Mouse (Mus musculus) kidney, postnatal 14 days (tissue): Measurements from ENCODE around the gene Ank2.
"Not testable (repeated sequence)": the region's sequence is repeated elsewhere in the genome, so short reads cannot be mapped to it uniquely, and the experiment has no call there.

ENCODE experiments used
- DNase-seq: peaks from one replicate; pipeline ENCODE4 v3.0.0; 2022; ENCODE audit warnings: mixed read lengths

Gene Ank2

DNA sequence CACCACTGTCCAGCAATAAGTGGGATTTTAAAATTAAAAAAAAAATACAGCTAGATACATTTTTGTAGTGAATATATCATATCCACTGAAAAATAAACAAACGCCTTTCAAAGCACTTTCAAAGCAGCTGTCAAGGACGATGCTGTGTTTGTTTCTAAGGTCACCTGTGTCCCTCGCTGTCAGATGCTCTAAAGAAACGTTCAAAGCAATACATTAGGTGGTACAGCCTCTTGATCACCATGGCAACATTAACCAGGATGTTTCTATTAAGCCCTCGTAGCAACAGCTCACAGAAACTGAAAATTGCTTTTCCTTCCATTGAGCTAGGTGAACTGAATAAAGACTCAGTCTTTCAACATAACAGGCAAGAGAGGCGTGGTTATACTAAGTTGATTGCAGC, 17.5 kb downstream of the Ank2 start:
- no peak for DNase-seq

DNA sequence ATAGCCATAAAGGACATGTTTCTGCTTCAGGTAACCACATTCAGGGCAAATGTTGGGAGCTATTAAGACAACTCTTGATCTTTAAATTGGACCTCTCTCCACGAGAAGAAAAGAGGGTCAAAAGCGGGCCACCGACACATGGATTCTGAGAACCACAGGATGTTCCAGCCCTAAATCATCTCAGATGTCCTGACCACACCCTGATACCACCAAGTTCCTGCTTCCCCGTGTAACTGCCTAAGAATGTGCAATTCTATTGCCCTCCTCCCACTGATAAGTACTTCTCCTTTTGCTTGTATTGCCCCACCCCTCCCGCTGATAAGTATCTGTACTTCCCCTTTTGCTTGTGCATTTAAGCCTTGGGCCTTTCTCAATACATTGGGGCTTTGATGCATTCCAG, 18.8 kb downstream of the Ank2 start:
- DNase-seq: not testable (repeated sequence)

DNA sequence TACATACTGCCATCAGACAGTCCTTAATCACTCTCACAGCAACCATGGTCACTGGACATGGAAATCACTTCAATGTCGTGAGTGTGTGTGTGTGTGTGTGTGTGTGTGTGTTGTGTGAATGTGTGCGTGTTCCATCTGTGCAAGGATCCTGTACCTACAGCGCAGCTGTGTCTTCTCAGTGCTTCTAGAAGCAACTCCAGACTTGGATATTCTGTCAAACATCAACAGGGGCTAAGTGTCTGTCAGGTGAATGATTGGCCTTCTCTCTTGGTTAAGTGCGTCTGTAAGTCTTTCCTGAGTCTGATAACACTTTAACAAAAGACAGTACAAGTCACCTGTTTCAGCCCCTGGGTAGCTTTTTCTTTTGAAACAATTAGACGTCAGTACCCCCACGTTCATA, 25.0 kb downstream of the Ank2 start:
- no peak for DNase-seq

DNA sequence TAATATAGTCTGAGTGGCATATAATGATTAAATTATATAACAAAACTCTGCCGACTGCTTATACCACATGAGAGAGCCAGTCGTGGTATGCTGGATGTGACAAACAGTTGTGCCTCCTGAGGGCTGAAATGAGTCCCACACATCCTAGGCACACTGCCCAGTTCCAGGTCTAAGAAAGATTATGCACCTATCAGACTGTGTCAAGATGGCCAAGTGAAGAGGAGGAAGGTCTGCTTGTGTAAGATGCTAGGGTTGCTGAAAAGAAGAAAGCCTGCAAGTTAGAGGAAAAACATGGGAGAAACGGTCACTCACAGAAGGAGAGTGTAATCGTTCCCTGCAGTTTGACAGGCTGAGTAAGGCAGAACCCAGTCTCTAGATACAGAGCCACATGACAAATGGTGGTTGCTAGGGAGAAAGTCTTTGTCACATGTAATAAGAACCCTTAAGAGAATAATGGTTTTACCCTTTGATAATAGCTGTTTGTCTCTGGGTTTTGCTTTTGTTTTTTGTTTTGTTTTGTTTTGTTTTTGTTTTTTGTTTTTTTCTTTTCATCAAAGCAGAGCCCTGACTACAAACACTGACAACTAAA, 29.9 kb downstream of the Ank2 start:
- no peak for DNase-seq

DNA sequence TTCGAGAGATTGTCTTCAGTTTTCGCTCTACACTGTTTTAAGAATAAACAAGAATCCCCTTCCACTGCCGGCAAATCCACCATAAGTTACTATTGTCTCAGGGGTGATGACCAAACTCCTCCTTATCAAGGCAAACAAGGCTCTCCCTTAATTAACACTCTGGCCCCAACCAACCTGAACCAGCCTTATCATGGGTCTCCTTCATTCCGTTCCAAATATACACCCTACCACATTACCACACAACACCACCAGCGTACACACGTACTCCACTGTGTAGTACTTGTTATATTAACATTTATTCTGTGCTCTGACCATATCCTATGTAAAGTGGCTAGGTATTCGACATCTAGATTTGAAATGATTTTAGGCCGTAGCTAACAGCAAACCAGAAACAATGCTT, 30.6 kb downstream of the Ank2 start:
- no peak for DNase-seq

DNA sequence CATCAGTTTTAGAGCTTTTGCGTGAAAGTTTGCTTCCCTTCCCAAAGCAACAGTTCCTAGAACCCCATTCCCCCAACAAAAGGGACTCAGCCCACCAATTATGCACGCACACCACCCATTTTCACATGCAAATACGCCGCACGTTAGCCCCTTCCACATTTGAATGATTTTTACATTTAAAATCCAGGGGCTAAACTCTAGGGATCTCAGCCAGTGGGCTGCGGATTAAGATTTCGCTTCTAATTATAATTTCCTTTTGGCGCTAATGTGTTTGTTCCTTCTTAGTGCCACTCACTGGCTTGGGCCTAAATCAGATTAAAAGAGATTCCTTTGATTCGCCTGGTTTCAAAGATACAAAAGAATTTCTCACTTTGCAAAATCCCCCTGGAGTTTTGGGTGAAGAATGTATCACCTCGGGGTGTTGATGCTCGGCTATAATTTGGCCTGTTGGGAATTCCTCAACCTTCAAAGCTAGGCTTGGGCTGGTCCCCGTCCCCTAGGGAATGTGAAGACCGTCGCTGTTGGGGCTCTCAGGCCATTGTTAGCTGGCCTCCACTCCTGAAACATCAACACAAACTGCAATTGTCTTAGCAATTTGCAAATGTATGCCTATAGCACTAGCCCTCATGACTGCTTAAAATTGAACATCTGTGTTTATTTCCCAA, 35.2 kb downstream of the Ank2 start:
- DNase-seq: no peak

DNA sequence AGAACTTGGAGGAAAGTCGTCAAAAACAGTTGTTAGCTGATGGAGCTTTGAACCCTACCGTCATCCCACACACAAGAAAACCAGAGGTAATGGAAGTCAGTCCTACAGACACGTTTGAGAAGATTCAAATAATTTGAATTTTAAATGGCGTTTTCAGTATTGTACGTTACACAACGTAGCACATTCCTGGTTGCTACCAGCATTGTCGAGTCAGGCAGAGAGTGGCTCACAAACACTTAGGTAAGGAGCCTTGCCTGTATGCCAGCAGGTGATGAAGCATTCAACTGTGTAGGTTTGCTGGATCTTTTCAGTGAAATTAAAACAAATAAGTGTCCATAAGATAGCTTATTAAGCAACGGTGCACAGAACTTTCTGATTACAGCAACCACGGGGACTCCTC, 36.0 kb downstream of the Ank2 start:
- DNase-seq: no peak

DNA sequence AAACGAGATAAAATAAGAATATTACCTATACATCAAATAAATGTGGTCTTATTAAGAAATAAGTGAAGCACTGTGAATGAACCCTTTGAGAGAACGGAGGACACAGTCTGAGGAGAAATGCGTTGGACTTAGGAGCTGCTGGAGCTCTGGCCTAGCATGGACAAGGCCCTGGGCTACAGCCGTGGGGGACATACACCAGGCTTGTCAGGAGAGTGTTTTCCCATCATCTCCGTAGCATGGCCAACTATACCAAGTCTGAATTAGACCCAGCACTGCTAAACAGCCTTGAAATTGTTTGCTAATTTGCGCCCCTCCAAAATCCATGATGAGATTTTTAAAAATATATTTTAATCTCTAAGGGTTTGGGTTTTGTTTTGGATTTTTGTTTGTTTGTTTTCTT, 36.7 kb downstream of the Ank2 start:
- DNase-seq: no peak

DNA sequence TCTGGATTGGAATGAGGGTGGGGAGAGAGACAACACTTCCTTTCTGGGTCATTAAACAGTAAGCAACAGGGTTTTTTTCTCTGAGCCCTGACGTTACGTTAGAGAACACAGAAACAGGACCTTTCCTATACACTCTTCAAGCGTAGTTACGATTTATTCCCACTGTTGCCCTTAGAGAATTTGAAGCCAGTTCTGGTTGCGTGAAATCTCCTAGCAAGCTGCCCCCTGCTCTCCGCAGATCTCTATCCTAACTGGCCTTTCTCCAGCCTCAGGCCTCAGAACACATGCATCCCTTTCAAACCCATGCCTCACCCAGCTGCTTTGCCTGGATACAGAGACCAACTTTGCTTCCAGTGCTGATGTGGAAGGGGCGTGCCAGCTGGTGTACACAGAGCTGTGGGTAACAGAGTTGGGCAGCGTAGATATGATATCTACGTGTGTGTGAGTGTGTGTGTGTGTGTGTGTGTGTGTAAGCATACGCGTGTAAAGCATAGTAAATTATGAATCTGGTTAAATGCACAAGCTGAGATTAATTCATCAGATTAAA, 38.2 kb downstream of the Ank2 start:
- DNase-seq: no peak

DNA sequence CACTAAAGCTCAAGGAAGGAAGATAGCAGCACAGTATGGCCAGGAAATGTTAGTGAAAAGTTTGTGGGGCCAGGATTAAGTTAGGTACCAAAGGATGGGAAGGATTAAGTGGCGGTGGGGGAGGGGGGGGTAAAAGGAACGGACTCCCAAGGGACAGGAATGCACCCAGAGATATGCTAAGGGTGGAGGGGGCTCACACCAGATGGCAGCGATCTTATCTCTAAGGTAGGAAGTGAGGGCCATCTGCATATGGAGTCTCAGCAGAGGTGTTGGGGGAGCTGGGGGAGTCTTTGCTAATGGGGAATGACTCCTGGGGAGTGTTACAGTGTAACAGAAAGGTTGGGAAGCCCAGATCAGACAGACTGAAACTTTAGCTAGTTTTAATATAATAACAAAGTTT, 39.3 kb downstream of the Ank2 start:
- DNase-seq: no peak

DNA sequence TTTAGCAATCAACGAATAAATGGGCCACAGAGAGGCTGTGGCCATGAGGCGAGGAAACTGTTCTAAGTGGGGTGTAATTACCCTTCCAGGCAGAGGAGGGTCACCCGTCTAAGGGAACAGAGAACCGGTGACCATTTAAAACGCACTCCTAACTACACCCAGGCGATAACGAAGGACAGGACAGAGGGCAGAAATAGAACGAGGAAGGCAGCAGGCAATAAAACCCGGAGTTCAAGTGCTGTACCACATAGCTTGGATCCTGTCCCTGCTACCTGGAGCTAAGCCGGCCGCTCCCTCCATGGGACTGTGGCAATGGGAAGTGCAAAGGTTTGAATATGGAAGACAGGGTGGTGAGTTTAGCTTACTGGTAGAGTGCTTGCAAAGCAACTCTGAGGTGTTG, 40.2 kb downstream of the Ank2 start:
- no peak for DNase-seq

DNA sequence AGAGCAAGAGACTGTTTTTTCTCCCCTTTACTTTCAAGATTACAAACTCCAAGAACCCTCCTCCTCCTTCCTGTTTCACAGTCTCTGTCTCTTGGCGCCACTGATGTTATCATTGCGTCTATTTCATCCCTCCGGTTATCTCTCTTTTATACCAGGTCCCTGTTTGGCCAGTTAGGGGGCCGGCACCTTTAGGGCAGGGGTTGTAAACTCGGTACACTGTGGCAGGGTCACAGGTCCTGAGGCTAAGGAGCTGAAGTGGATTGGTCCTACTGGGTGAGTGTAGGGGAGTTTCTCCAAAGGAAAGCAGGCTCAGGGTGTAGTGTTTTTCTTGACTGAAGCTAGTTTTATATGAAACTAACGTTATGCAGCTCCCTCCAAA, 40.7 kb downstream of the Ank2 start:
- no peak for DNase-seq

DNA sequence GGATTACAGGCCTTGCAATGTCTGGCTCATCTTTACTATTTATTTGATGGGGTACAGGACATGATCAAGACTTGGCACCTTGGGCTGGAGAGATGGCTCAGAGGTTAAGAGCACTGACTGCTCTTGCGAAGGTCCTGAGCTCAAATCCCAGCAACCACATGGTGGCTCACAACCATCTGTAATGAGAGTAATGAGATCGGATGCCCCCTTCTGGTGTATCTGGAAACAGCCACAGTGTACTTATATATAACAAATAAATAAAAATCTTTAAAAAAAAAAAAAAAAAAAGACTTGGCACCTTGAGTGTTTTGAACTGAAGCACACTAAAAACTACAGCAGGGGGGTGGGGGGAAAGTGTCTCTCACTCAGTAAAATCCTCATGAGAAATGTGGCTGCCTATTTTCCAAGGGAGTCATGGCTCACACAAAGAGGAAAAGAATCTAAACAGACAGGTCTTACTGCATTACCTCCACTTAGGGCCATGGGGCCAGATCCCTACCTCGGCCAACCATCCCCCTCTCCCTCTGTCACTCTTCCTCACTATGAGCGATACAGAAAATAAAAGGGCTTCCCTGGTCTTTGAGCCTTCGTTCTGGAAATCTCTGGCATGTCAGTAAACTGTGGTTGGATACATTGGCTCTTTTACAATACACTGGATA, 41.3 kb downstream of the Ank2 start:
- DNase-seq: no peak

DNA sequence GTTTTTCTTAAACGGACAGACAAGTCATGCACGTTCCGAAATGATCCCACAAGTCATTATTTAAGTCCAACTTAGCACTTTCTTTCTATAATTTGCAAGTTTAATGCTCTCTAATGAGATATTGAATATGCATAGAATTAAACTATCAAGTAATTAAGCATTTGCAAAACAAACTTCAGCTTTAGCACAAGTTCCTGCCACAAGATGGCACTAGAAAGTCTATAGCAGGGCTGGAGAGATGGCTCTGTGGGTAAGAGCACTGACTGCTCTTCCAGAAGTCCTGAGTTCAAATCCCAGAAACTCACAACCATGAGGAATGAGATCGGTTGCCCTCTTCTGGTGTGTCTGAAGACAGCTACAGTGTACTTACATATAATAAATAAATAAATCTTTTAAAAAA, 45.4 kb downstream of the Ank2 start:
- DNase-seq: peak; percentile 7

DNA sequence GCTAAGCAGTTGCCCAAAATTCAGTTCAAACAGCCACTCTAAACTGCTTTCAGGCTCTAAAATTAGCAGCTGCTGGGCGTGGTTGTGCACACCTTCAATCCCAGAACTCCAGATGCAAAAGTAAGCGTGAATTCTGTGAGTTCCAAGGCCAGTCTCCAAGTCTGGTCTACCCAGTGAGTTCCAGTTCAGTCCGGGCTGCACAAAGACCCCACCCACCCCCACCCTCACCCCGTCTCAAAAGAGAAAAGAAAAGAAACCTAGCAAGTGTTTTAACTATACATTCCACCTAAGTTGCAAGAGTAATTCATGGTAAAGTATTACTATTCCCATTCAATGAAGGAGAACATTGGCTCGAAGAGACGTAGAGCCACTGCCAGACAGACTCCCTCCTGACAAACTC, 45.9 kb downstream of the Ank2 start:
- DNase-seq: no peak

DNA sequence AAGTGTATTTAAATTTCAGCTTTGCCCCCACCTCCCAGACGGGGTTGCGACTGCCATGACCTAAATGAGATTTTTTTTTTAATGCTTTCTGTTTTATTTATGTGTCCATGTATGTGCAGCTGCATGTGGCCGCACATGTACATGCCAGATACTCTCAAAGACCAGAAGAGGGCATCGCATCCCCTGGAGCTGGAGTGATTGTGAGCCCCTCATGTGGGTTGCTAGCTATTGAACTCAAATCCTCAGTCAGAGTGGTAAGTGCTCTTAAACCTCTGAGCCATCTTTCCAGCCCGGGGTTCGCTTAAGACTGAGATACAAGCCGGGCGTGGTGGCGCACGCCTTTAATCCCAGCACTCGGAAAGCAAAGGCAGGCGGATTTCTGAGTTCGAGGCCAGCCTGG, 46.9 kb downstream of the Ank2 start:
- DNase-seq: no peak

DNA sequence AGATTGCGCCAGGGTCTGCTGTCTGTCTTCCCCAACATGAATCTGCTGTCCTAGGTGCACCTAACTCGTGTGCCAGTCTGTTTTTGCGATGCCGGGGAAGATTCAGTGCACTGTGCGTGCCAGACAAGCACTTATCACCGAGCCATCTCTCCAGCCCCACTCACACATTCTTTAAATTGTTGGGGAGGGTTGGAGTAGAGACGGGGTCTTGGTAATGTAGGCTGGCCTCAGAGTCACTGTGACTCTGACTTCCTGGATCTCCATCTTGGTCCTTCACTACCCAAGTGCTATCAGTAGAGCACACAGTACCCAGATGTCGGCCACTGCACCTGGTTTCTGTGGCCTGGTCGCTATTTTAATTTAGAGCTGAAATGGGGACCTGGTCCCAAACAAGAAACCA, 47.4 kb downstream of the Ank2 start:
- DNase-seq: no peak

DNA sequence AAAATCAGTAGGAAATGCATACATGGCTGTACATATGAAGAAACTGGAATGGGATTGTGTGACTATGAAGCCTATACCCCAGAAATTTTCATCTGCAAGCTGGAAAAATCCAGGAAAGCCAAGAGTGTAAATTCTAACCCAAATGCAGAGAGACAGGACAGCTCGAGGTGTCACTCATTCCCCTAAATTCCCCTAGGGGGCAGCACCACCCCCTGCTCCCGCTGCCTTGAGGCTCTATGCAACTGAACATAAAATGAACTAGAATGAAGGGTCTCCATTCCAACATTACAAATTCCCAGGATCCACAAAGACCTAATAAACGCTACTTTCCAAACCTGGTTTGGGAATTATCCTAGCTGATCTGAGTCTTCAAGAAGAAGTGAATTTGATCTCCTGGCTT, 48.1 kb downstream of the Ank2 start:
- peak; percentile 8 for DNase-seq

DNA sequence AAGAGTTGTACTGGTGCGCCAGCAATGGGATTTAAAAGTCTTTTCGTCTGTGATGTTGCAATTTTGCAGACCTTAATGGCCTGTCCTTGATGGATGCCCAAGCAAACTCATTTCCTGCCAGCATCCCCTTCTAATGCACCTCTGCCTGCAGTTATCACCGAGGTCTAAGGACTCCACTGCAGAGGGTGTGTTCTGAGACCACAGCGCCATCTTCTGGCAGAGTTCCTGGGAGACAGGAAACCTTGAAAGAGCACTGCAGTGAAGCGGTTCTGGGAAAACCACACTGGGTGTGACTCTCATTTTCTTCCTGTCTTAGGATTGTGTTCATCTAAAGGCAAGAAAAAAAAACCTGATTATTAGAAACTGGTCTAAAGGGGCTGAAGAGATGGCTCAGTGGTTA, 53.0 kb downstream of the Ank2 start:
- DNase-seq: peak; percentile 32

DNA sequence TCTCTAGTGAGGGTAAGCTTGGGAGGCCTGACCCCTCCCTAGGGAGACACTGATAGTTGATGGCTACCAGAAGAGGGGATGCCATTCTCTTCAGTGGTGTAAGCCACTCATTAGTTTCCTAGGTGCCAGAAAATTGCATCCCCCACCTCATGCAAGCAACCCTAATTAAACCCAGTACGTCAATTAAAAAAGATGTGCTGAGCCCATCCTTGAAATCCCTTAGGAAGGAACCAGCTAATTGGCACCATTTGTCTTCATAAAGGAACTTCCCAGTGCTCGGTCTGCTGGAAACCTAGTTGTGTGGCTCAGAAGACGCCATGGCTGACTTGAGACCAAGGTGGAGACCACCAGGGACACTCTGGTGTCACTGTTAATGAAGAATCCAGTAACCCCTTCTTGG, 65.9 kb downstream of the Ank2 start:
- DNase-seq: no peak

DNA sequence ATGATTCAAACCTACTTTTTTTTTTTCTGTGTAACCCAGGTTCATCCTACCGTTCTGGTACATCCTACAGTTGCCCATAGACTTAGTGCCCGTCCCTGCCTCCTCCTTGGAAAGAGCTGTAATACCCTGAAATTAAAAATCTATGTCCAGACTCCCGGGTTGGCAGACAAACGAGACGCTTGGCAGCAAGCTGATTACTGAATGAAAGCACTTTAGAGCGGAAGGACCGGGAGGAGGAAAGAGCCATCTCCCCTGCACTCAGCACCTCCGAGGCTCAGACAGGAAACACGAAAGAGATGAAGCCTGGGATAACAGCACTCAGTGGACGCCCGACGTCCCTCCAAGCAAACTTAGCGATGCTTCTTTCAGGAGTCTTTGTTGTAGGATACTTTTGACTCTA, 69.3 kb downstream of the Ank2 start:
- no peak for DNase-seq

DNA sequence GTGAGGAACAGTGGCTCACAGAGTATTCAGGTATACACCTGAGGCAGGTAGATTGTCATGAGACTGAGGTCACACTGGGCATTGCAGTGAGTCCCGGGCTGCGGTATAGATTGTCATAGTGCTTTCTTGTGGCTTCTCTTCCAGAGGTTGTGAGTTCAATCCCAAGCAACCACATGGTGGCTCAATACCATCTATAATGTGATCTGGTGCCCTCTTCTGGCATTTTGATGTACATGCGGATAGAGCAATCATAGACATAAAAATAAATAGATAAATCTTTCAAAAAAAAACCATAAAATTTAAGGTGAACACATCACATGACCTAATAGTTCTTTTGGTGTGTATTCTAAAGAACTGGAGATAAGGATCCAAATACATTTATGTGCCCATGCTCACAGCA, 70.6 kb downstream of the Ank2 start:
- no peak for DNase-seq

DNA sequence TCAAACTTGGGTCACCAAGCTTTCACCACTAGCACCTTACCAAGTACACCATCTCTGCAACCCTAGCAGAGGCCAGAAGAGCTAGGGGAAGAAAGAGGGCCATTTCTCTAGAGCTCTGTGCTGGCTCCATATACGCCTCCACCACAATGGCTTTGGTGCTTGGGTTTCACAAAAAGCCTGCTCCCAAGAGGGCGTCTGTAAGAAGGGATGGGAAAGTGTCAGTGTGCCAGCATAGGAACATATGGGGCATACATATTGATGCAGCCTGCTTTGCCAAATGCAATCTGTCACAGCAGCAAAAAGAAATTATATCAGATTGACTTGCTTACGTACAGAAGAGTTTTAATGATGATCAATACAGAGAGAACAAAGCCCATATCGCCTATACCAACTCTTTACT, 82.2 kb downstream of the Ank2 start:
- no peak for DNase-seq

DNA sequence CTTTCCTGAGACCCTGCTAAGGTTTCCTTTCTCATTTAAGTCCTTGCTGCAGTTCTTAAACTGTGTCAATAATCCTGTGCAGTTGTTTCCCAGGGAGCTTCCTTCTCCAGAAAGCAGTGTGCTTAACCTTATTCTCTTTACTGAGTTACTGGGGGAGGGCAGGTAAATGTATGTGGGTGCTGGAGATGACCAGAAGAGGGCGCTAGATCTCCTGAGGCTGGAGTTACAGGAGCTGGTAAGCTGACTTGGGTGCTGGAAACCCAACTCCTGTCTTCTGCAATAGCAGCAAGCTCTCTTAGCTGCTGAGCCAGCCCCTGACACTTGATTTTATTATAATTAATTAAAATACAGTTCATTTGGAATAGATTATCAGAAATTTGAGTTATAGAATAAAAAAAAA, 84.7 kb downstream of the Ank2 start:
- no peak for DNase-seq
